Comparison of ENCODE assay signal across 8 mouse cellular contexts in the genomic region with DNA sequence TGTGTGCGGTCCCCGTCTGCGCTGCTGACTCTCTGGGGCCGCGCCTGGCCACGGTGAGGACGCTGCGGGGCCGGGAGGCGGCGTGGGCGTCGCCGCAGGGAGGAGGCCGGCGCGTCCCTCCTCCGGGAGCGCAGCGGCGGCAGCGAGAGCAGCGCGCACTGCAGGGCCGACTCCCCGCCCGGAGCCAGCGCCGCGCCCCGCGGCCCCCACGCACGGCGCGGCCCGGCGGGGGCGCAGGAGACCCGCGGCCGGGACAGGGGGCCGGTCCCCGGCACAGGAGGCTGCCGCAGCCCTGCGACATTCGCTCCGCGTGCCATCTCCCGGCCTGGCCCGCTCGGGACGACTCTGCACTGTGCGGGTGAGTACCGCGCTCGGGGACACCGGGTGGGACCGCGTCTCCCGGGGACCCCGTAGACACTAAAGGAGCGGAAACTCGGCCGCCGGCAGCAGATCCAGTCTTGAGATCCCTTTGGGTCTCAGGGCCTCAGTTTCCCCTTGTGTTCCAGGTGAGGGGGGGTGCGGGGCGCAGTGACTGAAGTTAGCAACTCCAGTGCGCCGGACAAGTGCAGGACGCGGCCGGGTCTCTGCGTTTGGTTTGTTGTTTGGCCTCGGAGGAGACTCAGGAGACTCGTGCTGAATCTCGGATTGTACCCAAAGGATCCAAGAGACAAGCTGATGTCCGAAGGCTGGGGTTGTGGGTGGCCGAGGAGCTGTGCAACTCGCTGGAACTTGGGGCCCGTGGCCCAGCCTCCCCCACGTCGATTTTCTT. TPM values are rescaled to one million over a fixed set of nuclear protein-coding genes. Genes with fewer than 3 reads are reported as not detected.
DNase-seq lines count a peak whose midpoint lies in the region; ATAC-seq and TF ChIP-seq lines count a peak whose summit lies in the region.

A gene (plus strand): TSS at position 126 of the 769 bp plus-strand sequence.

- H3K4me3 ChIP-seq in hindbrain, embryonic 15.5 days = peak within 1 kb of the TSS; percentile 67
- H3K4me3 ChIP-seq in midbrain, postnatal 0 days (ENCODE audit: low read depth, low read length) = peak within 1 kb of the TSS; percentile 49

- WGBS in hindbrain, embryonic 15.5 days = 1% methylated on average over 59 of the region's 83 CpGs
- WGBS in midbrain, postnatal 0 days = under 1% methylated on average over 62 of the region's 83 CpGs

- peak within 1 kb of the TSS; percentile 62 for H3K9ac ChIP-seq in hindbrain, embryonic 15.5 days
- peak within 1 kb of the TSS; percentile 42 for H3K9ac ChIP-seq in midbrain, postnatal 0 days (replicated peaks; ENCODE audit: low read length, poor library complexity, severe bottlenecking)

- peaks cover 28% of the 10 kb centered on the region for H3K4me1 ChIP-seq in hindbrain, embryonic 15.5 days (replicated peaks)
- no peaks in the 10 kb centered on the region for H3K4me1 ChIP-seq in midbrain, postnatal 0 days (ENCODE audit: insufficient read depth, low read length)

- H3K4me2 ChIP-seq in hindbrain, embryonic 15.5 days = peak within 1 kb of the TSS; percentile 99
- peak within 1 kb of the TSS; percentile 99 for H3K4me2 ChIP-seq in midbrain, postnatal 0 days (ENCODE audit: low read depth, low read length, poor library complexity, severe bottlenecking)

- peak; percentile 69; the same call in 1 of the 2 replicates for ATAC-seq in hindbrain, embryonic 15.5 days (ENCODE audit: low FRiP score, low read depth)
- no peak for ATAC-seq in midbrain, postnatal 0 days (ENCODE audit: low FRiP score)
- no peak for ATAC-seq in cerebellum, adult (ENCODE audit: insufficient number of reproducible peaks, low FRiP score, low TSS enrichment)

- TF ChIP-seq CTCF in midbrain, postnatal 0 days (IDR thresholded peaks at IDR 0.05) = no peak

- H3K36me3 ChIP-seq in hindbrain, embryonic 15.5 days = no peaks in the 10 kb centered on the region
- no peaks in the 10 kb centered on the region for H3K36me3 ChIP-seq in midbrain, postnatal 0 days (ENCODE audit: insufficient read depth, low read length)

- DNase-seq in adrenal gland, adult 2 months = peak; percentile 15
- no peak for DNase-seq in adrenal gland, adult (ENCODE audit: inconsistent age in 2 of 2, low spot score in 1 of 2)
- DNase-seq in ovary, postnatal 36 days (ENCODE audit: low spot score) = peak; percentile 58
- no peak for DNase-seq in ovary, postnatal 10 days (ENCODE audit: low spot score)
- DNase-seq in midbrain, postnatal 0 days (ENCODE audit: low spot score) = no peak
- no peak for DNase-seq in left cerebral cortex, adult 18-20 months (ENCODE audit: low spot score in 2 of 2)

- H3K27ac ChIP-seq in hindbrain, embryonic 15.5 days (replicated peaks) = no peak within 1 kb of the TSS; the same call in 1 of the 2 replicates
- H3K27ac ChIP-seq in midbrain, postnatal 0 days (ENCODE audit: low read depth, low read length) = no peak within 1 kb of the TSS

- H3K27me3 ChIP-seq in hindbrain, embryonic 15.5 days = peaks cover 15% of the 10 kb centered on the region
- peaks cover 5% of the 10 kb centered on the region; the same call in 1 of the 2 replicates for H3K27me3 ChIP-seq in midbrain, postnatal 0 days (ENCODE audit: insufficient read depth, low read length)

- no peaks in the 10 kb centered on the region for H3K9me3 ChIP-seq in hindbrain, embryonic 15.5 days
- H3K9me3 ChIP-seq in midbrain, postnatal 0 days (ENCODE audit: low read length) = no peaks in the 10 kb centered on the region

RNA-seq across cellular contexts. Expression of the gene that starts here (rescaled TPM):
- total RNA-seq in adrenal gland, adult 2 months (2021) = 1 to 10 TPM; 2.9 to 3.8 TPM
- polyA plus RNA-seq in adrenal gland, adult 2 months (2012; rRNA removed) = 5.6 and 7.8 TPM in 2 replicates
- polyA plus RNA-seq in hindbrain, embryonic 15.5 days (2015; fragmentation: Nextera tagmentation; extraction: Ambion mirVana) = 8.2 and 10.1 TPM in 2 replicates
- total RNA-seq in midbrain, postnatal 0 days (2014; rRNA removed) = 12.0 and 21.6 TPM in 2 replicates
- polyA plus RNA-seq in midbrain, postnatal 0 days (2015; fragmentation: Nextera tagmentation; extraction: Ambion mirVana) = 6.0 and 7.1 TPM in 2 replicates
- total RNA-seq in left cerebral cortex, adult 18-20 months (2021) = 1 to 10 TPM; 2.1 to 3.5 TPM

Comparison
In these comparisons a context has a peak if more than half of its experiments do, and no peak if none do; other contexts are left out.
1. DNase-seq: peak in adrenal gland, adult 2 months (single experiment) and ovary, postnatal 36 days (single experiment); none in adrenal gland, adult (0 of 2), ovary, postnatal 10 days (single experiment), midbrain, postnatal 0 days (single experiment) and left cerebral cortex, adult 18-20 months (0 of 2).